ENCODE assay signal across 38 mouse cellular contexts in the genomic region with DNA sequence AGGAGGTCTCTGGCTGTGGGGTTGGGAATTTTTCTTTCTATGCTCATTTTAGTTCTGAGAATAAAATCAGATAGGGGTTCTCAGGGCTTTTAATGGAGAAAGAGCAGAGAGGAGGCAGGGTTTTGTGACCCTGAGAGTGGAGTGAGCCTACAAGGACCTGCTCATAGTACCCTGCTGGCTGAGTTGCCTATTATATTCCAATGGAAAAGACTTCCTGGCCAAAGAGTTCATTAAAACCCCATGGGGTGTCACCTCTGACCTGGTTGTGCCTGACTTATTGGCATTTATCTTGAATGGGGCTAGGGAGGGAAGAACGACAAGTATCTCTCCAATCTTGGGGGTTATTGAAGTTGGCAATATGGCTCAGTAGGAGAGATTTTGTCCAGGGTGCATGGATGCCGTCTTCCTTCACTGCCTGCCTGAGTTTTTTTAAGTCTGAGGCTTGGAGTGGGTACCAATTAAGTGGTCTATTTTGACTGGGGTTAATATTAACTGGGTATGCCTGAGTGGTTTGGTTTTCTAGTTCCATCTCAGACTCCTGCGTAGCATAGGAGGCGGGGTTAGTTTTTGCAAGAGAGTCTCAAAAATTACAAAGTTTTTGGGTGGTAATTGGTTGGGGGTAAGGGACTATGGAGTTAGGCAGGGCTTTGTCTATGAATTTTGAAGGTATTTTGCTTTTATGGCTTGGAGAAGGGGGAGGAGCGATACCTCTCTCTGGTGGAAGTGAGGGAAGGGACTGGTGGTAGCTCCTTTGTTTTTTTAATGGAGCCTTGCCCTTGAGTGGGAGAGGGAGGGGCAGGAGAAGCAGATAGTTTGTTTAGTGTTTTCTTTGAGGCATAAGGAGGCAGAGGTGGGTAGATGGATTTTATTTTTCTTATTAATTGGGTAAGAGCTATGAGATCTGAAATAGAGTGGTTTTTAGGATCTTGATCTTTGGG. TPM values are rescaled to one million over a fixed set of nuclear protein-coding genes. Genes with fewer than 3 reads are reported as not detected.
A peak's percentile ranks its signal among the peaks of the same experiment; 100 is the strongest.
DNase-seq lines count a peak whose midpoint lies in the region; ATAC-seq lines count a peak whose summit lies in the region.
"Had no signal": no experiment of that assay in that cellular context is flagged by ENCODE, and none has a peak within 500 bp of the region (broad histone marks: within the 10 kb centered on the region; RNA-seq: fewer than 3 reads in every experiment).

No protein-coding gene starts in this region.

- no peaks in the 10 kb centered on the region for H3K27me3 ChIP-seq in kidney, embryonic 16.5 days (ENCODE audit: insufficient read depth, low read length)
- H3K27me3 ChIP-seq: heart, embryonic 15.5 days; hindbrain, embryonic 12.5 days; intestine, embryonic 15.5 days; neural tube, embryonic 12.5 days had no signal

- WGBS in kidney, embryonic 16.5 days = 52% methylated on average over 5 of the region's 5 CpGs

- no peaks in the 10 kb centered on the region for H3K36me3 ChIP-seq in kidney, embryonic 16.5 days (ENCODE audit: insufficient read depth, low read length)
- H3K36me3 ChIP-seq: heart, embryonic 10.5 days; heart, embryonic 15.5 days; hindbrain, embryonic 12.5 days; intestine, embryonic 15.5 days; neural tube, embryonic 12.5 days had no signal

- H3K4me3 ChIP-seq in kidney, embryonic 16.5 days (ENCODE audit: low read length) = no peak overlapping the region
- H3K4me3 ChIP-seq: erythroblast, embryonic 14.5 days; heart, embryonic 10.5 days; heart, embryonic 15.5 days; hindbrain, embryonic 12.5 days; intestine, embryonic 15.5 days; neural tube, embryonic 12.5 days had no signal

- no peak overlapping the region for H3K9ac ChIP-seq in kidney, embryonic 16.5 days (replicated peaks; ENCODE audit: low read length)
- H3K9ac ChIP-seq: heart, embryonic 15.5 days; hindbrain, embryonic 12.5 days; intestine, embryonic 15.5 days; liver, embryonic 14.5 days; lung, embryonic 14.5 days; neural tube, embryonic 12.5 days had no signal

- 0 out of 2 replicates have a peak overlapping the region, but pooled peaks have one; percentile 18 for H3K4me2 ChIP-seq in kidney, embryonic 16.5 days (replicated peaks; ENCODE audit: low read depth, low read length)
- H3K4me2 ChIP-seq: heart, embryonic 15.5 days; hindbrain, embryonic 12.5 days; intestine, embryonic 15.5 days; lung, embryonic 14.5 days; neural tube, embryonic 12.5 days had no signal

- H3K4me1 ChIP-seq in kidney, embryonic 16.5 days (ENCODE audit: insufficient read depth, low read length) = no peaks in the 10 kb centered on the region
- H3K4me1 ChIP-seq: heart, embryonic 10.5 days; heart, embryonic 15.5 days; hindbrain, embryonic 12.5 days; intestine, embryonic 15.5 days; neural tube, embryonic 12.5 days had no signal

- peak overlapping the region; percentile 64 for H3K27ac ChIP-seq in kidney, embryonic 16.5 days (ENCODE audit: low read length)
- H3K27ac ChIP-seq: heart, embryonic 10.5 days; heart, embryonic 15.5 days; hindbrain, embryonic 12.5 days; hindbrain, postnatal 0 days; intestine, embryonic 15.5 days; liver, embryonic 14.5 days; neural tube, embryonic 12.5 days; stomach, postnatal 0 days had no signal

- DNase-seq in kidney, adult 18-20 months = peak; percentile 17
- no peak for DNase-seq in kidney, adult 11 months
- DNase-seq in ZHBTc4 (ENCODE audit: low read depth, low spot score) = peak; percentile 30
- peak; percentile 9 to 33 for DNase-seq in kidney, postnatal 4 days
- DNase-seq in frontal cortex, postnatal 14 days (ENCODE audit: low spot score in 2 of 2) = no peak
- DNase-seq: adrenal gland, adult 8-10 months; cerebellum, adult 2 months; cerebellum, postnatal 14 days; gastrocnemius, postnatal 10 days; layer of hippocampus, adult 9-11 months; liver; lung, embryonic 14.5 days; lung, postnatal 4 days; midbrain, embryonic 14.5 days; right cerebral cortex, adult 18-20 months; right cerebral cortex, postnatal 4 days; thymus, adult 18-20 months; thymus, postnatal 36 days had no signal

- no peaks in the 10 kb centered on the region for H3K9me3 ChIP-seq in kidney, embryonic 16.5 days (ENCODE audit: low read length)
- H3K9me3 ChIP-seq: heart, embryonic 10.5 days; heart, embryonic 15.5 days; hindbrain, embryonic 12.5 days; intestine, embryonic 15.5 days; neural tube, embryonic 12.5 days had no signal

- ATAC-seq in kidney, embryonic 16.5 days (ENCODE audit: low FRiP score, low TSS enrichment) = peak; percentile 94
- ATAC-seq in megakaryocyte, adult 5-6 weeks (ENCODE audit: poor library complexity, severe bottlenecking) = no peak
- ATAC-seq: activated CD4-positive, CD25-positive, alpha-beta regulatory T cell, adult 4 months; forebrain, embryonic 16.5 days; hindbrain, postnatal 0 days; intestine, embryonic 15.5 days had no signal

RNA-seq across cellular contexts. Expression of gene Fam111a, which starts 4.7 kb away (rescaled TPM):
- 24.3 and 26.0 TPM in 2 replicates for polyA plus RNA-seq in kidney, embryonic 16.5 days (2015; fragmentation: Nextera tagmentation; extraction: Ambion mirVana)
- total RNA-seq in megakaryocyte, adult 5-6 weeks (2015) = 308 and 344 TPM in 2 replicates
- 409 TPM in 2 replicates for total RNA-seq in megakaryocyte, adult 5-6 weeks (2017)

RNA-seq across cellular contexts. Expression of gene Dtx4, which starts 49.0 kb away (rescaled TPM):
- polyA plus RNA-seq in kidney, embryonic 16.5 days (2015; fragmentation: Nextera tagmentation; extraction: Ambion mirVana) = 6.1 and 6.6 TPM in 2 replicates
- total RNA-seq in megakaryocyte, adult 5-6 weeks (2015) = 7.3 and 9.9 TPM in 2 replicates
- 8.3 and 9.0 TPM in 2 replicates for total RNA-seq in megakaryocyte, adult 5-6 weeks (2017)

RNA-seq across cellular contexts. Expression of gene Gm4952, which starts 49.5 kb away (rescaled TPM):
- 0.31 and 0.49 TPM in 2 replicates for polyA plus RNA-seq in kidney, embryonic 16.5 days (2015; fragmentation: Nextera tagmentation; extraction: Ambion mirVana)
- total RNA-seq in megakaryocyte, adult 5-6 weeks (2015) = not detected in 2 replicates
- total RNA-seq in megakaryocyte, adult 5-6 weeks (2017) = not detected in 2 replicates
- total RNA-seq: gastrocnemius, postnatal 10 days; heart, postnatal 25 days; hindbrain, postnatal 0 days; left cerebral cortex, adult 18-20 months; MEL had no signal
- polyA plus RNA-seq: activated CD4-positive, CD25-positive, alpha-beta regulatory T cell, adult 4 months; erythroblast, embryonic 14.5 days; forebrain, embryonic 11.5 days; forebrain, embryonic 16.5 days; hindbrain, embryonic 12.5 days; large intestine, adult 2 months; limb, embryonic 11.5 days; lung, embryonic 14.5 days; neural tube, embryonic 12.5 days; spleen, adult 2 months had no signal

Comparison
In these comparisons a context has a peak if more than half of its experiments do, and no peak if none do; other contexts are left out.
1. DNase-seq: peak in kidney, adult 18-20 months (single experiment), ZHBTc4 (single experiment) and kidney, postnatal 4 days (2 of 2); none in kidney, adult 11 months (single experiment) and frontal cortex, postnatal 14 days (0 of 2).